Mouse (Mus musculus) intestine, embryonic 16.5 days (tissue): ENCODE results near the gene Adam1a. TPM values are rescaled to one million over a fixed set of nuclear protein-coding genes. Genes with fewer than 3 reads are reported as not detected.

Source experiments
- ATAC-seq: fragments of 200-750 bp; cut with Nextera tagmentation; 2 replicates; pipeline ENCODE4 v1.8.0; 2017; ENCODE audit warnings: moderate TSS enrichment, moderate library complexity
- H3K27ac ChIP-seq: fragments of 300-500 bp; sonication (generic); 2 replicates; pipeline ENCODE4 v1.5.1; 2014; ENCODE audit warnings: mild to moderate bottlenecking, low read length
- H3K27me3 ChIP-seq: fragments of 300-500 bp; sonication (generic); replicated peaks from 2 replicates; pipeline ENCODE4 v1.6.1; 2014; ENCODE audit warnings: low read length, control low read depth, mixed read lengths; ENCODE audit not compliant: control insufficient read depth, insufficient read depth
- H3K36me3 ChIP-seq: fragments of 300-500 bp; sonication (generic); 2 replicates; pipeline ENCODE4 v1.6.1; 2014; ENCODE audit warnings: low read length, control low read depth; ENCODE audit not compliant: control insufficient read depth, insufficient read depth
- H3K4me1 ChIP-seq: fragments of 300-500 bp; sonication (generic); 2 replicates; pipeline ENCODE4 v1.6.1; 2014; ENCODE audit warnings: low read length, control low read depth, mixed read lengths; ENCODE audit not compliant: control insufficient read depth, insufficient read depth
- H3K4me2 ChIP-seq: fragments of 300-500 bp; sonication (generic); 2 replicates; pipeline ENCODE4 v1.6.1; 2014; ENCODE audit warnings: low read depth, low read length, control low read depth
- H3K4me3 ChIP-seq: fragments of 300-500 bp; sonication (generic); 2 replicates; pipeline ENCODE4 v1.5.1; 2014; ENCODE audit warnings: mild to moderate bottlenecking, low read length
- H3K9ac ChIP-seq: fragments of 300-500 bp; sonication (generic); 2 replicates; pipeline ENCODE4 v1.6.1; 2014; ENCODE audit warnings: low read depth, low read length
- H3K9me3 ChIP-seq: fragments of 300-500 bp; sonication (generic); 2 replicates; pipeline ENCODE4 v1.6.1; 2016; ENCODE audit warnings: low read length, control low read depth; ENCODE audit not compliant: control insufficient read depth
- WGBS: fragments of 180-500 bp; shearing (Covaris S2); extraction: QIAGEN DNeasy Blood & Tissue Kit; methylation state at CpG from one replicate; pipeline ENCODE4 v1.1.7; 2014; 5-methylcytosine and 5-hydroxymethylcytosine counted together
- polyA plus RNA-seq: library from polyadenylated mRNA; unstranded; fragments of >200 nt; fragmentation: Nextera tagmentation; extraction: Ambion mirVana; gene quantifications from 2 replicates; pipeline ENCODE4 v1.2.1, GENCODE M21; 2015

The Adam1a gene
- polyA plus RNA-seq, 1 experiment from 2014 or later = 0.81 TPM

DNA sequence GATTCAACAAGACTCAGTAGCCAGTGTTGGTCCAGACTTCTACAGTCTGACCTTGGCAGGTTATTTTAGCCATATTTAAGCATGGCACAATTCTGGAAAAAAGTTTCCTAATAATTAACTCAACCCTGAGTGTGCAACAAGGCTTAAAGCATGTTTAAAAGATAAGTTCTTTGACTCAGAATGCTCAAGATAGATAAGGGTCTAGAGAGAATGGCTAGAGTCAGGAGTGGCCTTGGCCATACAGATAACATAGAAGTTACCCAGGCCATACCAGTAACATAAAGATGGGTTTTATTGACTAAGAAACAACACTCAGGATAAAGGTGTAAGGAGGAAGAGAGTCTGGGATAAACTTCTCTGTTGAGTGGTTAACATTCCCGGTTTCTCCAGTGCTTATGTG lies 69.2 kb downstream of the Adam1a start:
- H3K27ac ChIP-seq = peak overlapping the region; percentile 17; the same call in 1 of the 2 replicates
- H3K4me1 ChIP-seq = no peaks in the 10 kb centered on the region
- 63% methylated on average over 1 of the region's 1 CpGs for WGBS
- H3K4me3 ChIP-seq = no peak overlapping the region
- H3K27me3 ChIP-seq = no peaks in the 10 kb centered on the region
- no peaks in the 10 kb centered on the region for H3K36me3 ChIP-seq
- peak; percentile 89 for ATAC-seq
- no peak overlapping the region for H3K4me2 ChIP-seq
- no peak overlapping the region for H3K9ac ChIP-seq
- H3K9me3 ChIP-seq = no peaks in the 10 kb centered on the region

- no peaks in the 10 kb centered on the region for H3K9me3 ChIP-seq
- ATAC-seq = no peak
- no peak overlapping the region for H3K4me2 ChIP-seq
- H3K4me1 ChIP-seq = peaks cover 5% of the 10 kb centered on the region
- H3K27ac ChIP-seq = no peak overlapping the region
- no peak overlapping the region for H3K9ac ChIP-seq
- no peaks in the 10 kb centered on the region for H3K27me3 ChIP-seq
- no peaks in the 10 kb centered on the region for H3K36me3 ChIP-seq
- no peak overlapping the region for H3K4me3 ChIP-seq
- WGBS = 64% methylated on average over 7 of the region's 7 CpGs
Measured at GRCm38 (mm10) chr5:121474610-121475009, 70.7 kb downstream of the Adam1a start.

- ATAC-seq = no peak
- Histone ChIP-seq H3K4me1 (peaks cover 11% of the 10 kb centered on the region), H3K27ac (no peak overlapping the region), H3K36me3 (no peaks in the 10 kb centered on the region), H3K9ac (no peak overlapping the region), H3K27me3 (no peaks in the 10 kb centered on the region), H3K9me3 (no peaks in the 10 kb centered on the region), H3K4me3 (no peak overlapping the region), H3K4me2 (no peak overlapping the region)
- 88% methylated on average over 2 of the region's 2 CpGs for WGBS
Measured at GRCm38 (mm10) chr5:121472411-121472810, 72.9 kb downstream of the Adam1a start.

- Histone ChIP-seq H3K27ac (peak overlapping the region; percentile 20), H3K36me3 (no peaks in the 10 kb centered on the region), H3K9ac (no peak overlapping the region), H3K4me1 (peaks cover 11% of the 10 kb centered on the region), H3K4me2 (no peak overlapping the region), H3K27me3 (no peaks in the 10 kb centered on the region), H3K9me3 (no peaks in the 10 kb centered on the region), H3K4me3 (no peak overlapping the region)
- peak; percentile 36; the same call in 1 of the 2 replicates for ATAC-seq
- 18% methylated on average over 3 of the region's 3 CpGs for WGBS
Measured at GRCm38 (mm10) chr5:121469566-121469965, 75.7 kb downstream of the Adam1a start.

Other genes starting within 250 kb of the Adam1a start
- 56.9 and 57.2 TPM in 2 replicates for gene Trafd1, start 159.8 kb downstream of the Adam1a start, polyA plus RNA-seq
- 45.9 and 48.3 TPM in 2 replicates for gene Naa25, start 147.5 kb downstream of the Adam1a start, polyA plus RNA-seq
- 4.2 and 4.4 TPM in 2 replicates for gene Tmem116, start 93.6 kb downstream of the Adam1a start, polyA plus RNA-seq
- 183 and 202 TPM in 2 replicates for gene Erp29, start 93.0 kb downstream of the Adam1a start, polyA plus RNA-seq
- gene Adam1b, start 42.0 kb downstream of the Adam1a start, polyA plus RNA-seq = not detected in 2 replicates
- gene Gm42878, start within 50 bp of the Adam1a start, polyA plus RNA-seq = not detected in 2 replicates
- 47.3 and 48.0 TPM in 2 replicates for gene Mapkapk5, start 423 bp upstream of the Adam1a start, polyA plus RNA-seq
- gene Aldh2, start 48.3 kb upstream of the Adam1a start, polyA plus RNA-seq = 236 TPM in 2 replicates
- gene Acad12, start 73.5 kb upstream of the Adam1a start, polyA plus RNA-seq = 4.5 and 5.3 TPM in 2 replicates
- 7.8 and 9.7 TPM in 2 replicates for gene Acad10, start 115.0 kb upstream of the Adam1a start, polyA plus RNA-seq
- gene Brap, start 115.1 kb upstream of the Adam1a start, polyA plus RNA-seq = 26.4 and 30.4 TPM in 2 replicates
- 27.9 and 30.7 TPM in 2 replicates for gene Atxn2, start 165.9 kb upstream of the Adam1a start, polyA plus RNA-seq